Mouse (Mus musculus): Measurements from ENCODE around the gene Slc5a4a. TPM values are rescaled to one million over a fixed set of nuclear protein-coding genes. Genes with fewer than 3 reads are reported as not detected.

Slc5a4a gene
- polyA plus RNA-seq, 1 experiment from 2014 or later: 0.09 TPM

DNA sequence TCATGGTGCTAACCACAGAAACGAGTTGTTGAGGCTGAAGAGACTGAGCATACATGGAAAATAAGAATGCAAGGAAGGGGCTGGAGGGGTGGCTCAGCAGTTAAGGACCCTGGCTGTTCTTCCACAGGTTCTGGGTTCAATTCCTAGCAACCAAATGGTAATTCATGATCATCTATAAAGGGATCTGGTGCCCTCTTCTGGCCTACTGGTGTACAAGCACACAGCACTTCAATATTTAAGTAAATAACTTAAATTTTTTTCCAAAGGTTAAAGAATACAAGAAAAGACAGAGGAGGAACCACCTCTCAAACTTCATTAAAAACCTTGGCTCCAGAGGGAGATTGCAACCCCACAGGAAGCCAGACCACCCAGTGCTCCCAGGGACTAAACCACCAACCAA is 82.4 kb downstream of the Slc5a4a start:
- peaks cover 28% of the 10 kb centered on the region for H3K36me3 ChIP-seq
- ATAC-seq: no peak
- WGBS: 83% methylated on average over 1 of the region's 1 CpGs

GRCm38 (mm10) chr10:76237341-76238225 is 90.3 kb downstream of the Slc5a4a start, which contains the start of gene Prmt2:
Prmt2 (minus strand) TSS chr10:76237865.
- peak; percentile 99 for ATAC-seq
- WGBS: under 1% methylated on average over 47 of the region's 47 CpGs
- H3K4me3 ChIP-seq (replicated peaks): peak within 1 kb of the TSS; percentile 74
- peaks cover 29% of the 10 kb centered on the region for H3K4me1 ChIP-seq (replicated peaks)
- no peaks in the 10 kb centered on the region for H3K9me3 ChIP-seq
- peaks cover 5% of the 10 kb centered on the region for H3K36me3 ChIP-seq
- peak within 1 kb of the TSS; percentile 84 for H3K9ac ChIP-seq (replicated peaks)
- H3K27ac ChIP-seq: peak within 1 kb of the TSS; percentile 96
- peak within 1 kb of the TSS; percentile 63 for H3K4me2 ChIP-seq (replicated peaks)
- no peaks in the 10 kb centered on the region for H3K27me3 ChIP-seq

More for the DNA sequence above, 82.4 kb downstream of the Slc5a4a start:
- H3K4me3 ChIP-seq (replicated peaks): no peak overlapping the region
- no peak overlapping the region for H3K9ac ChIP-seq (replicated peaks)
- no peak overlapping the region for H3K27ac ChIP-seq
- H3K4me2 ChIP-seq (replicated peaks): no peak overlapping the region
- no peaks in the 10 kb centered on the region for H3K27me3 ChIP-seq
- peaks cover 7% of the 10 kb centered on the region; the same call in 1 of the 2 replicates for H3K4me1 ChIP-seq (replicated peaks)
- no peaks in the 10 kb centered on the region for H3K9me3 ChIP-seq

MicroRNAs within 50 kb of the gene (microRNA counts, 519-probe panel; counts per million panel counts)
- 110 counts per million, percentile 56 among the panel's probes with 10 or more counts for microRNA mmu-miR-678

Small RNA genes lying within 50 kb of the gene (microRNA-seq; reads per million reads assigned to microRNA genes)
- not detected for gene Mir678

Other genes starting within 250 kb of the Slc5a4a start
- 323 and 327 TPM in 2 replicates for gene Smarcb1, start 225.8 kb upstream of the Slc5a4a start, polyA plus RNA-seq (2015; fragmentation: Nextera tagmentation; extraction: Ambion mirVana)
- gene Chchd10, start 214.3 kb upstream of the Slc5a4a start, polyA plus RNA-seq (2015; fragmentation: Nextera tagmentation; extraction: Ambion mirVana): 15.1 and 17.1 TPM in 2 replicates
- 22.7 and 29.5 TPM in 2 replicates for gene Mmp11, start 211.0 kb upstream of the Slc5a4a start, polyA plus RNA-seq (2015; fragmentation: Nextera tagmentation; extraction: Ambion mirVana)
- gene Gm867, start 206.8 kb upstream of the Slc5a4a start, polyA plus RNA-seq (2015; fragmentation: Nextera tagmentation; extraction: Ambion mirVana): 0.35 TPM in 1 of 2 replicates, not detected in the other
- gene Vpreb3, start 204.4 kb upstream of the Slc5a4a start, polyA plus RNA-seq (2015; fragmentation: Nextera tagmentation; extraction: Ambion mirVana): 0.58 and 0.73 TPM in 2 replicates
- 0.07 TPM in 1 of 2 replicates, not detected in the other for gene Gm5134, start 192.9 kb upstream of the Slc5a4a start, polyA plus RNA-seq (2015; fragmentation: Nextera tagmentation; extraction: Ambion mirVana)
- 14.1 and 14.9 TPM in 2 replicates for gene Zfp280b, start 114.8 kb upstream of the Slc5a4a start, polyA plus RNA-seq (2015; fragmentation: Nextera tagmentation; extraction: Ambion mirVana)
- gene Slc5a4b, start 36.5 kb upstream of the Slc5a4a start, polyA plus RNA-seq (2015; fragmentation: Nextera tagmentation; extraction: Ambion mirVana): not detected in 2 replicates
- 270 and 275 TPM in 2 replicates for gene Prmt2, start 90.4 kb downstream of the Slc5a4a start, polyA plus RNA-seq (2015; fragmentation: Nextera tagmentation; extraction: Ambion mirVana)
- gene S100b, start 106.4 kb downstream of the Slc5a4a start, polyA plus RNA-seq (2015; fragmentation: Nextera tagmentation; extraction: Ambion mirVana): 0.18 and 0.31 TPM in 2 replicates
- 14.4 and 14.6 TPM in 2 replicates for gene Dip2a, start 197.8 kb downstream of the Slc5a4a start, polyA plus RNA-seq (2015; fragmentation: Nextera tagmentation; extraction: Ambion mirVana)

Data from midbrain, embryonic 13.5 days (tissue).